Mouse (Mus musculus) CD4-positive, CD25-positive, alpha-beta regulatory T cell, adult 2 months (primary cell): Measurements from ENCODE around the gene Myo16.

Source experiments
- DNase-seq: peaks from one replicate; pipeline ENCODE4 v3.0.0-alpha.2; 2012; ENCODE audit warnings: low read depth, low spot score

The Myo16 gene

GRCm38 (mm10) chr8:10153611-10154438, at the start of gene Myo16:
TSS of gene Myo16 (plus strand) at chr8:10153911.
- DNase-seq = no peak

- no peak for DNase-seq
These were observed 45.0 kb upstream of the Myo16 start for GRCm38 (mm10) chr8:10108516-10109271.

GRCm38 (mm10) chr8:10122749-10123148, 31.0 kb upstream of the Myo16 start:
- no peak for DNase-seq

GRCm38 (mm10) chr8:10123412-10123811, 30.3 kb upstream of the Myo16 start:
- no peak for DNase-seq

- no peak for DNase-seq
These were observed 28.0 kb upstream of the Myo16 start for GRCm38 (mm10) chr8:10125684-10126083.

DNA sequence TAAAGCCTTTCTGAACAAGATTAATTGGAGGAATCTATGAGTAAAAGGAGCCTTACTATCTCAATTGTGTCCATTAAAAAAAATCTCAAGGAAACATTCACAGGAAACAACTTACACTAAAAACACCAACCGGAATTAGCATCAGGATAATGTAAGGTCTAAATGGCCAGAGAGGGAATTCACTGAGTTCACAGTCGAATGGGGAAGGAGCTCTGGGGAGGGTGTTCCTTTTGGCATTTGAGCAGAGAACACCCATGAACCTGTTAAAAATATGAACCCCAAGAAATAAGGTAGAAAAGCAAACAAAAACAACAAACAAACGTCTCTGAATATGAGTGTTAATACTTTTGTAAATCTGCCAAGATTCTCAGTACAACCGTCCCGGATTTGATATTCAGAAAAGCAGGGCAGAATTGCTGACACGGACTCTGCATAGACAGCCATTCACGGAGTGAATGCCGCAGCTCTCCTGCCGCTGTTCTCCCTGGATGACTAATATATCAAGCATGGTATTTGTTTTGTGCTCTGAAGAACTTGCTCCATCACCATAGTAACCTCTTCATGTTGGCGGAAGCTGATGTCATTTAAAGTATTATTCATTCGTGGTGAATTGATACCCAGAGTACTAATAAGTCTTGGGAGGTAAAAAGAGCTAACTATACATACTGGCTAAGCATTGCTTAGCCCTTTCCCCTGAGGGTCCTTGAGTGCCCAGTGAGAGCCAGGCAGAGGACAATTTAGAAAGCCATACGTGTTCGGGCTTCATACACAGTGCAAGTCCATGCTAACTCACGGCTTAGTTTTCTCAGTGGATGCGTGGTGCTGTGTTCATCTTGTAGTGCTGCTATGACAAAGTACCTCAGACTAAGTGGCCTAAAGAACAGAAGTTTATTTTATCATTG, 22.9 kb upstream of the Myo16 start:
- DNase-seq = no peak

DNA sequence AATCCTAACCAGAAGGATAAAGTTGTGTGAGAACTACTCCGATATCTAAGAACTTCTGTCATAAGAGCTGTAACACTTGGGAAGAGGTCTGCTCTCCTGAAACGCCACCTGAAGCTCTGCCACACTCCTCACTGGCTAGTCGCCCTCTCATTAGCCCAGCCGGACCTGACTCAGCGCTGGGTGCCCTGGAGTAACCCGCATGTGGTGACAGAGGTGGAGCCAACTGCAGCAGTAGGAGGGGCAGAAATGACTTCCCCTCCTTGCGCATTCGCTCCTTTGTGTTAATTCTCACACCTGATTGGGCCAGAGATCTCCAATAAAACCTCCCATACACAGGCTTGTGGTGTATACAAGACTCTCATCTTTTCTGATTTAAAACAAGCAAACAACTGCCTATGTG, 14.2 kb upstream of the Myo16 start:
- no peak for DNase-seq

GRCm38 (mm10) chr8:10143961-10144360, 9.8 kb upstream of the Myo16 start:
- no peak for DNase-seq

DNA sequence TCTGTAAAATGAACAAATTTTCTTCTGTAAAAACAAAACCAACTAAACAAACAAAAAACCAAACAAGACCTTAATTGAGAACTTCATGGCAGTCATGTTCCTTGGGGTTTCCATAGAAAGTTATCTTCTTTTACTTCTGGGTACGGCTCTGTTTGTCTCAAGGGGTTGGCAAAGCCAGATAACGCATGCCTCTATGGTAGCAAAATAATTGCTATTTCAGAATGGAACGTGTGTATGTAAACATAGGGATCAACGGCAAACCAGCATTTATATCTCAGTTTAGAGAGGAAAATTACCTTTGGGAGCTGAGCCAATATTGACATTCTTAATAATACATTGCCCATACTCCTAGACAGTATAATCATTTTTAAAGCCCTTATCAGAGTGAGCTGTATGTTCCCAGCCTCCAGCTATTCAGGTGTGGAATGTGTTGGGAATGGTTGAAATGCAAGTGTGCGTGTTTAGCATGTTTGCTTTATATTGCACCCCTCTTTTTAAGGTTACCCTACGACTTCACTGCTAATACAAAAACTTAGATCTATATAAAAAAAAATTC, 1.9 kb upstream of the Myo16 start:
- DNase-seq = no peak

GRCm38 (mm10) chr8:10154439-10154745, 681 bp downstream of the Myo16 start:
- DNase-seq = no peak

GRCm38 (mm10) chr8:10155075-10155474, 1.4 kb downstream of the Myo16 start:
- no peak for DNase-seq

GRCm38 (mm10) chr8:10161106-10161505, 7.4 kb downstream of the Myo16 start:
- no peak for DNase-seq

DNA sequence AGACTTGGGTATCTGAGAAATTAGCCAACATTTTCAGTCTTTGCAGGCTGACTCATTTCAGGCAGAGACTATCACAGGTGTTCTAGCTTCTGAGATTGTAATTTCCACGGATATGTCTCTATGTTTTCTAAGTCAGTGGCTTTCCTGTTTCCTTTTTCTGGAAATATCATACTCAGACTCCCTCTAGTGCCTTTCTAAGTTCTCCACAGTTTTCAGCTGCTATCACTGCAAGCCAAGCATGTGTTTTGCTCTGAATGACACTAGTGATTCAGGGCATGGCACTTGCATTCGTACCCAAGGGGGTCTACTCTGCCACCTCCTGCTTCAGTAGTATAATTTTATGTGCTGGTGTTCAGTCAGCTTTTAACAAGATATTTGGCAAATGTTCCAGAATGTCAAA, 11.2 kb downstream of the Myo16 start:
- no peak for DNase-seq

- DNase-seq = no peak
These were observed 14.6 kb downstream of the Myo16 start for GRCm38 (mm10) chr8:10168326-10168725.

GRCm38 (mm10) chr8:10169894-10170293, 16.2 kb downstream of the Myo16 start:
- DNase-seq = no peak

DNA sequence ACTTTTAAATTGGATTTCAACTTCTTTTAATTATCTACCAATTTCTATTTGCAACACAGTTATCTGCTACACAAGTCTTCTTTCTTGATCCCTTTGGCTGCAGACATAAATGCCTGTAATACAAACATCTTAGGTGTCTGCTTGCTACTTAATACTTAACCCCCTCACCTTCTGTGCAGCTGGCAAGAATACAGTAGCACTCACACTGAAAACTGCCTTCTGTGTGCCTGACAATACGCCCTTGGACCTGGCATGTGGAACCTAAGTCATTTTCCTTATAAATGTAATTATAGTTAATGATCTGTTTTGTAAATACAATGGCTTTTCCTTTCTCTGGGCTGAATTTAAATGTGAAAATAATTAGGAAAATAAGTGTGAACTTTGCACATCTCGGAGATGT, 17.6 kb downstream of the Myo16 start:
- no peak for DNase-seq

- no peak for DNase-seq
These were observed 18.6 kb downstream of the Myo16 start for GRCm38 (mm10) chr8:10172278-10172677.

- DNase-seq = no peak
These were observed 19.5 kb downstream of the Myo16 start for GRCm38 (mm10) chr8:10173033-10173747.

DNA sequence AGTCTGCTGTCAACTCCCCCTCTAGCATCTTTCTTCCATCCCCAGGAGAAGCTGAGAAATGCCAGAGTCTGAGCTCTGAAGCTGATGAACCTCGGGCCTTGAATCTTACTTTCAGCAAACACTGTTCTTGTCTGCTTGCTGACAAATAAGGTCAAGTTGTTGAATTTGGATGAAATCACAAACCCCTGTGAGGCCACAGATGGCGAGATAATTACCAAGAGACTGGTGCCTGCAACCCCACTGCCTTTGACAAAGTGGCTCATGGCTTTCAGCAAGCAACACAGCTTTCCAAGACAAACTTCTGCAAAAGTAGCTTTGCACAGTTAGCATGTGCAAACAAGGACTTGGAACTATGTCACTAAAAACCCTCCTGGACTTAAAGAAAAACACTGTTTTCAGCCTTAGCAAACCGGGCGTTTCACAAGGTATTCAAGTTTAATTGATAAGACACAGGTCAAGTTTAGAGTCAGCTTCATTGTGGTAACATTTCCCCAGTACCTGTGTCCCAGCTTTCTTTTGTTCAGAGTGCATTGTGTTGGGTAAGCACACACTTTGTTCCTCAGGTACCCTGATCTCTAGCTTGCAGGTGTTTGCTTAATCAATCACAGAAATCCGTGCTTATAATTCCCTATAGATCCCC, 20.6 kb downstream of the Myo16 start:
- no peak for DNase-seq

DNA sequence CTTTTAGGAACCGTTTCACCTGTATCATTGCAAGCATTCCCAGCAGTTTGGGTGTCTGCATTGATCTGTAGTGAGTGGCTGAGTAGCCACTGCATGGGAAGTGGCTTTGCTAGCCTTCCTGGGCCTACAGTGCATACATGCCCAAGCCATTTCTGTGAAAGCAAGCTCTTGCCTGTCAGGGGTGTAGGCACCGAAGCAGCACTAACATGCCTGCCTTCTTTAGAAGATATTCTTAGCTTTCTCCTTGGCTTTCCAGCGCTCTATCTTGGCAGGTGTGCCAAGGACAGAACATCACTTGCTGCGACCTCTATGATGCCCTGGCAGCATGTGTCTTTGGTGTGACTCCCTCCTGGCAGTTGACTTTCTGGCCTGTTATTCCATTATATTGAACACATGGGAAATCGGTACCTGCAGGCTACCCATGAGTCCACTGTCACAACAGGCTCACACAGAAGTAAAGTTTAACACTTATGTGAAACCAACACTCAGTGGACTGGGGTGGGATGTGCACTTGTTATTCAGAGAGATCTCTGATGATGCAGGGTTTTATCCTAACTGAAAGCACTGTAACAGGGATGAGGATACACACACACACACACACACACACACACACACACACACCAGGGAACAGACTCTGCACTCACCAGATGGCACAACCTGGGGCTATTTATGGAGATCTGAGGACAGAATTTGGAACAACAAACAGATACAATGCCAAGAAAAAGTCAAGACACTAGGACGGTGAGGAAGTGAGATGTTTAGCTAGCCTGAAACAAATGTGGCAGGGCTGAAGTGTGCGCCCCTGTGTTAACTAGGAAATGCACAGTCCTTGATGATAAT, 21.4 kb downstream of the Myo16 start:
- no peak for DNase-seq
